Mouse (Mus musculus) stomach, embryonic 16.5 days (tissue): ENCODE measurements around the gene Cryl1. TPM values are rescaled to one million over a fixed set of nuclear protein-coding genes. Genes with fewer than 3 reads are reported as not detected.

ENCODE experiments used
- ATAC-seq: fragments of 200-750 bp; cut with Nextera tagmentation; 2 replicates; pipeline ENCODE4 v1.8.0; 2017; ENCODE audit warnings: moderate number of reproducible peaks, moderate TSS enrichment; ENCODE audit not compliant: insufficient read depth, low FRiP score
- H3K27ac ChIP-seq: fragments of 300-500 bp; sonication (generic); 2 replicates; pipeline ENCODE4 v1.5.1; 2014; ENCODE audit warnings: low read length
- H3K27me3 ChIP-seq: fragments of 300-500 bp; sonication (generic); 2 replicates; pipeline ENCODE4 v1.6.1; 2014; ENCODE audit warnings: low read length, control low read depth, mixed read lengths; ENCODE audit not compliant: control insufficient read depth, insufficient read depth
- H3K36me3 ChIP-seq: fragments of 300-500 bp; sonication (generic); 2 replicates; pipeline ENCODE4 v1.6.1; 2014; ENCODE audit warnings: low read length; ENCODE audit not compliant: control insufficient read depth, insufficient read depth
- H3K4me1 ChIP-seq: fragments of 300-500 bp; sonication (generic); 2 replicates; pipeline ENCODE4 v1.6.1; 2014; ENCODE audit warnings: low read length, control low read depth, mixed read lengths; ENCODE audit not compliant: control insufficient read depth, insufficient read depth
- H3K4me2 ChIP-seq: fragments of 300-500 bp; sonication (generic); 2 replicates; pipeline ENCODE4 v1.6.1; 2014; ENCODE audit warnings: low read depth, low read length, mixed read lengths
- H3K4me3 ChIP-seq: fragments of 300-500 bp; sonication (generic); replicated peaks from 2 replicates; pipeline ENCODE4 v1.5.1; 2014; ENCODE audit warnings: mild to moderate bottlenecking, low read length
- H3K9ac ChIP-seq: fragments of 300-500 bp; sonication (generic); 2 replicates; pipeline ENCODE4 v1.6.1; 2014; ENCODE audit warnings: low read length
- H3K9me3 ChIP-seq: fragments of 300-500 bp; sonication (generic); replicated peaks from 2 replicates; pipeline ENCODE4 v1.6.1; 2016; ENCODE audit warnings: low read length, control low read depth; ENCODE audit not compliant: control insufficient read depth
- WGBS: fragments of 180-500 bp; shearing (Covaris S2); extraction: QIAGEN DNeasy Blood & Tissue Kit; methylation state at CpG from one replicate; pipeline ENCODE4 v1.1.7; 2014; 5-methylcytosine and 5-hydroxymethylcytosine counted together
- polyA plus RNA-seq: library from polyadenylated mRNA; unstranded; fragments of >200 nt; fragmentation: Nextera tagmentation; extraction: Ambion mirVana; gene quantifications from 2 replicates; pipeline ENCODE4 v1.2.1, GENCODE M21; 2015

The Cryl1 gene
- polyA plus RNA-seq, 1 experiment from 2014 or later, result 41.0 TPM

DNA sequence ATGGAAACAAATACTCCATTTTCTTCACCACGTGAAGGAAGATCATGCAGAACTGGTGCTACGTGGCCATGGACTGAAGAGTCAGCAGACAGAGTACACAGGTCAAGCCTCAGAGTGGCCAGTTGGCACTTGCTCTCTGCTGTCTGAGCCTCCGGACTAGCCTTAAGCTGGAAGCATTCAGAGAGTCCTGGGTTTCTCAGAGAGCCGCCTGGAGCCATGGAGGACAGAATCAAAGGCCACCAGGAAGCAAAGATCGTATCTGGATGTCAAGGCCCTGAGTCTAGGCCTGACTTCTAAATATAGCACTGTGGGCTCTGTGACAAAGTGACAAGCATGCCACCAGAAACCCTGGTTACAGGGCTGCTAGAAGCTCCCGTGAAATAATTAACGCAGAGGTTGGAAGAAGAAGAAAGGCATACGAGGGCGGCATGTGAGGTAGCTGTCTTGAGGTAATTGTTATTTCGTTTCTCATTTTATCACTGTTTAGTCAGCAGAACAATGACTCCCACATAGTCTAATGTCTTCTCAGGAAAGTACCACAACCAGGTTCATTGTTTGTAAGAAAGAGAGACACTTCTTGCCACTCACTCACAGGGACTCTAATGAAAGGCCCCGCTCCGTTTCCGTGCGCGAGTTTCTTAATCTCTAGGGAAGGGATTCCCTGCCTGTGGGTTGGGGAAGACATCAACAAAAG lies 55.1 kb downstream of the Cryl1 start:
- 77% methylated on average over 15 of the region's 15 CpGs for WGBS
- Histone ChIP-seq H3K27ac (no peak overlapping the region), H3K36me3 (no peaks in the 10 kb centered on the region), H3K4me1 (no peaks in the 10 kb centered on the region), H3K27me3 (no peaks in the 10 kb centered on the region), H3K4me3 (no peak overlapping the region), H3K4me2 (no peak overlapping the region), H3K9me3 (no peaks in the 10 kb centered on the region), H3K9ac (no peak overlapping the region)
- ATAC-seq, result no peak

DNA sequence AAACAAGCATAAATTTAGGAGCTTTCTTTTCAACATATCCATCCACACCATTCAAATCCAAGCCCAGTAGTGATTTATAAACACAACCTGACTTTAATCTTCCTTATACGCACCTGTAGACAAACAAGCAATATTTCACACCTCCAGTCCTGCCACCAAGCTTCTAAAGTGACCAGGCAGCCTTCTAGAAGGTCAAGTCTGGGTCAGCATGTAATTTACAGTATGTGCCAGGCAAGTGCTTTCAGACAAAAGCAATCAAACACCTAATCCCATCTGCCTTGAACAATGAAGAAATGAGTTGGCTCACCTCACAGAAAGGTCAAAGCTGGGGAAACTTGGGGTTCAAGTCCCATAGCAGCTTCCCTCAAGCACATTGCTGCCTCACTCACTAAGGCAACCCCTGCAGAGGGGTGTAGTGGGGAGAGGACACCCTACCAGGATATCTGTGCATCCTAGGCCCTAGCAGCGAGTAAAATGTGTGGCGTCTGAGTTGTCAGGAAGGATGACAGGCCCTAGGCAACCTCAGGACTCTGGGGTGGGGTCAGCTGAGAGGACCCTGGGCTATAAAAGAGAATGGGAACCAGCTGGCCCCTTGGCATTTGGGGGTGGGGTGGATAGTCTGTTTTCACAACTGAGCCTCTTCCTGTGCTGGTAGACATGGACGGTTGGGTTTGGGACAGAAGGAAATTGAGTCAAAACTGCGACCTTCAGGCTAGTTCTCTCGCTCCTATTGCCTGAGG lies 55.8 kb downstream of the Cryl1 start:
- Histone ChIP-seq H3K36me3 (no peaks in the 10 kb centered on the region), H3K27ac (no peak overlapping the region), H3K4me3 (no peak overlapping the region), H3K4me1 (no peaks in the 10 kb centered on the region), H3K27me3 (no peaks in the 10 kb centered on the region), H3K9ac (no peak overlapping the region), H3K4me2 (no peak overlapping the region), H3K9me3 (no peaks in the 10 kb centered on the region)
- ATAC-seq, result no peak
- WGBS, result 71% methylated on average over 6 of the region's 6 CpGs

DNA sequence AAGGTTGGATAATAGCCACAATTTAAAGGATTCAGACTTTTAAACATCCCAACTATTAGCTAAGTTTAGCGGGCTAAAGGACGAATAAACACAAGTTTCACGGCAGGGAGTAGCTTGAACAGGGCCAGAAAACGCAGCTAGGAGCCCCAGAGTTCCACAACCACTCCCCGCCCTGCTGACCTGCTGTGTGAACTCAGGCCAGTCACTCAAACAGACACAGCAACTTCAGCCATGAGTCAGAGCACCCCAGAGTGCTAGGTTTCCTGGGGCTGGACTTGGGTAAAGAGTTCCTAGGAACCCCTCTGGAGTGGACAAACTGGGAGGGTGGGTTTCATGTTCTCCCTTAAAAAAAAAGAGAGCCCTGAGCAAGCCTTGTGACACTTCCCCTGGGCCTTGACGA lies 59.7 kb downstream of the Cryl1 start:
- WGBS, result 25% methylated on average over 6 of the region's 6 CpGs
- H3K4me3 ChIP-seq, result no peak overlapping the region
- no peaks in the 10 kb centered on the region for H3K27me3 ChIP-seq
- H3K36me3 ChIP-seq, result no peaks in the 10 kb centered on the region
- H3K4me1 ChIP-seq, result no peaks in the 10 kb centered on the region
- peak; percentile 33; the same call in 1 of the 2 replicates for ATAC-seq
- H3K4me2 ChIP-seq, result no peak overlapping the region
- H3K9me3 ChIP-seq, result no peaks in the 10 kb centered on the region
- no peak overlapping the region for H3K9ac ChIP-seq
- no peak overlapping the region for H3K27ac ChIP-seq

DNA sequence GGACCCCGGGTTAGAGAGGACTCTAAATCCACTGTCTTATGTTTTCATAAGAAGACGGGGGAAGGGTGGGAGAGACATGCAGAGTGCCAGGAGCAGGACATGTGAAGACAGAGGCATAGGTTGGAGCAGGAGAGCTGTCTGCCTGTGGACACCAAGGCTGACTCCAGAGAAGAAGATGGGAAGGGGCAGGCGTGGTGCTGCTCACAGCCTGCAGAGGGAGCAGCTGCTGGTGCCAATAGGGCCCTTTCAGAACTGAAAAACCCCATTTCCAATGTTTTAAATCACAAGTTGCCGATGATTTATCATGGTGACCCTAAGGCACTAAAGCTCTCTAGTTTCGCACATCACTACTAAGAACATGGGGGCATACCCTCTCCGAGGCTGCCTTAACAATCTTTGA lies 63.5 kb downstream of the Cryl1 start:
- no peaks in the 10 kb centered on the region for H3K9me3 ChIP-seq
- no peak overlapping the region for H3K9ac ChIP-seq
- H3K36me3 ChIP-seq, result no peaks in the 10 kb centered on the region
- H3K4me1 ChIP-seq, result no peaks in the 10 kb centered on the region
- H3K27ac ChIP-seq, result no peak overlapping the region
- 77% methylated on average over 6 of the region's 6 CpGs for WGBS
- H3K4me2 ChIP-seq, result no peak overlapping the region
- no peak for ATAC-seq
- H3K27me3 ChIP-seq, result no peaks in the 10 kb centered on the region
- no peak overlapping the region for H3K4me3 ChIP-seq

DNA sequence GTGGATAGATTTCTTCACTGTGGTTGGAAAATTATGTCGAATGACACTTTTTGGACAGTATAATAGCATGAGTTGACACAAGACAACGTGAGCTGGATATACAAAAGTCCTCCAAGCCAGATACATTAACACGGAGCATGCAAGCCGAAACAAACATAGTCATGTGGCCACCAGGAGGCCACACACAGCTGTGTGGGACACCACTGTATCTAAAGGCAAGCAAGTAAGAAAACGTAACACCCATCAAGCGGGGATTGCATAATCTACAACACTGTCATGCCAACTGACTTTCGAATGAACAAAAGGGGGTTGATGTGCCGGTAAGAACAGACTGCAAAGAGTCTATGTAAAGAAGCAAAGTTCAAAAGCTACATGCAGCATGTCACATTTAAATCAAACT lies 65.8 kb downstream of the Cryl1 start:
- no peak for ATAC-seq
- Histone ChIP-seq H3K27me3 (no peaks in the 10 kb centered on the region), H3K9me3 (no peaks in the 10 kb centered on the region), H3K4me2 (no peak overlapping the region), H3K4me3 (no peak overlapping the region), H3K9ac (no peak overlapping the region), H3K27ac (no peak overlapping the region), H3K4me1 (no peaks in the 10 kb centered on the region), H3K36me3 (no peaks in the 10 kb centered on the region)
- WGBS, result 76% methylated on average over 8 of the region's 8 CpGs

DNA sequence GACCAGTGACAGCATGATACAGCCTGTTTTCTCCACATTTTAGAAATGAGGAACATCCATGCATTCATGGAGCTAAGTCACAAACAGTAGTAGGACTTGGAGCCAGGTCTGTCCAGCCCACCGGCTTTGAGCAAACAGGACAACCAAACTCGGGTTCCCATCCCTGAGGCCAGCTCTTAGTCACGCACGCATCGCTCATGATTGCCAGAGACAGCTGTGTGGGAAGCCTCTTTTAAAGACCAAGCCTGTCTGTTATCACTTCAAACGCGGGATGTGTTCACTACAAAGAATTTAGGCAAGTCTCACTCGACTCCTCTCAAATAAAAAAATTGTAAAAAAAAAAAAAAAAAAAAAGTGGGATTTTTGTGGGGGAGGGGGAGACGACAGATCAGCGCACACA lies 67.2 kb downstream of the Cryl1 start:
- ATAC-seq, result no peak
- H3K4me3 ChIP-seq, result no peak overlapping the region
- no peaks in the 10 kb centered on the region for H3K36me3 ChIP-seq
- no peaks in the 10 kb centered on the region for H3K9me3 ChIP-seq
- H3K4me2 ChIP-seq, result no peak overlapping the region
- H3K4me1 ChIP-seq, result no peaks in the 10 kb centered on the region
- no peak overlapping the region for H3K9ac ChIP-seq
- no peak overlapping the region for H3K27ac ChIP-seq
- WGBS, result 76% methylated on average over 10 of the region's 10 CpGs
- no peaks in the 10 kb centered on the region for H3K27me3 ChIP-seq

DNA sequence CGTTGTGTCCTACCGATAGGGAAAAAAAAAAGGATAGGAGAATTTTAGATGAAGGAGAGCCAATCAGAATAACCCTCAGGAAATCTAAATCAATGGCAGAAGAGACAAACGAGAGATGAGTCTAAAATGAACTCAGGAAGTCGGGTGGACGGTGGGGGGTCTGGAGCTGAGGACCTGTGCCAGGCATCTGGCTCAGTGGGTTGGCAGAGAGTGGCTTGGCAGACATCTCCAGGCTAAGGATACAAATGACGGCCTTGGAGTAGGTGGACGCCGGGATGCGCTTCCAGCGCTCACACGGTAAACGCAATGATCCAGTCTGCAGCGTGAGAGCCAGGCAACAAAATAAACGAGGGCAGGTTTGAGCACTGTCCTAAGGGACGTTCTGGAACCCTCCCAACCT lies 68.7 kb downstream of the Cryl1 start:
- Histone ChIP-seq H3K4me1 (no peaks in the 10 kb centered on the region), H3K4me2 (no peak overlapping the region), H3K27me3 (no peaks in the 10 kb centered on the region), H3K4me3 (no peak overlapping the region), H3K9ac (no peak overlapping the region), H3K27ac (no peak overlapping the region), H3K36me3 (no peaks in the 10 kb centered on the region), H3K9me3 (no peaks in the 10 kb centered on the region)
- ATAC-seq, result no peak
- 83% methylated on average over 15 of the region's 15 CpGs for WGBS

DNA sequence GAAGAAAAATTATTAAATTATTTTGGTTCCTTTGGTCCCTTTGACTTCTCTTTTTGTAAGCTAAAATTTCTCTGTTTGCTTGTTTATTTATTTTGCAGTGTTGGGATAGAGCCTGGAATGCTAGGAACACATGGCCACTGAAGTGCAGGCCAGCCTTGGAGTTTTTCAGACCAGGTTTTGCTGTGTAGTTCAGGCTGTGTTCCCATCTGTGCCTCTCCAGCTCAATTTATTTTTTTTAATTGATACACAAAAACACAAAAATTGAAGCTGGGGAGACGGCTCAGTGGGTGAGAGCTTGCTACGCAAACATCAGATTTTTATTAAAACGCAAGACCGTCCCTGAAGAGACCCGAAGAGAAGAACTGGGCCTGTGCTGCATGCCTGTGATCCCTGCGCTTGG lies 71.6 kb downstream of the Cryl1 start:
- H3K9ac ChIP-seq, result no peak overlapping the region
- no peak overlapping the region for H3K4me2 ChIP-seq
- H3K9me3 ChIP-seq, result no peaks in the 10 kb centered on the region
- no peak overlapping the region for H3K4me3 ChIP-seq
- H3K4me1 ChIP-seq, result no peaks in the 10 kb centered on the region
- H3K27ac ChIP-seq, result no peak overlapping the region
- no peaks in the 10 kb centered on the region for H3K36me3 ChIP-seq
- WGBS, result 87% methylated on average over 6 of the region's 6 CpGs
- ATAC-seq, result no peak
- H3K27me3 ChIP-seq, result no peaks in the 10 kb centered on the region

DNA sequence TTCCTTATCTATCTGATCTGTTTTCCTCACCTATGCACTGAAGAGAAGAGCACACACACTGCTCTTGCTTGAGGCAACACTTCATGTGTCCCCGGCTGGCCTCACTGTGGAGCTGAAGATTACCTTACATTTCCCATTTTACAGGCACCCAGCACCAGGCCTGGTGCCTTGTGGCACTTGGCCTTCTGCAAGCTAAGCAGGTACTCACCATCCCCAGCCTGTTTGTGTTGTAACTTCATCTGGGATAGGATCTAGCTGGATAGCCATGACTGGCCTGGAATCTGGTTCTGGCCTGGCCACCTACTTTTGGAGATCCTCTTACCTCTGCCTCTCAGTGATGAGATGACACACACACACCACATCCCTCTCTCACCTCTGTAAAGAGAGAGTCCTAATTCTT lies 79.5 kb downstream of the Cryl1 start:
- ATAC-seq, result no peak
- Histone ChIP-seq H3K36me3 (no peaks in the 10 kb centered on the region), H3K4me3 (no peak overlapping the region), H3K9ac (no peak overlapping the region), H3K4me1 (no peaks in the 10 kb centered on the region), H3K4me2 (no peak overlapping the region), H3K9me3 (no peaks in the 10 kb centered on the region), H3K27ac (no peak overlapping the region), H3K27me3 (no peaks in the 10 kb centered on the region)
- WGBS, result 86% methylated on average over 1 of the region's 1 CpGs
